Mouse (Mus musculus) ES-E14 (cell line): ENCODE measurements around the gene Nktr. TPM values are rescaled to one million over a fixed set of nuclear protein-coding genes. Genes with fewer than 3 reads are reported as not detected.

ENCODE experiments used
- DNase-seq: peaks from one replicate; pipeline ENCODE4 v3.0.0-alpha.2; 2013; ENCODE audit warnings: low read depth, low spot score
- H3K27ac ChIP-seq: 2 replicates; pipeline ENCODE4 v1.5.1; 2012; ENCODE audit warnings: low read depth, mild to moderate bottlenecking, low read length, moderate library complexity, mixed read lengths; ENCODE audit not compliant: poor library complexity, insufficient read depth, severe bottlenecking
- H3K36me3 ChIP-seq: 2 replicates; pipeline ENCODE4 v1.6.1; 2012; ENCODE audit warnings: mild to moderate bottlenecking, low read length, moderate library complexity, mixed read lengths; ENCODE audit not compliant: control insufficient read depth, poor library complexity, insufficient read depth, severe bottlenecking
- H3K4me1 ChIP-seq, 2 experiments: fragments of 150-350 bp in 1 of 2; sonication (generic) in 1 of 2; 2 replicates each; pipeline ENCODE4 v1.6.1; 2012; ENCODE audit warnings: low read length in 2 of 2, mild to moderate bottlenecking in 1 of 2, mixed read lengths in 1 of 2; ENCODE audit not compliant: control insufficient read depth in 2 of 2, insufficient read depth in 2 of 2, poor library complexity in 1 of 2
- H3K4me3 ChIP-seq, 2 experiments: fragments of 150-350 bp in 1 of 2; sonication (generic) in 1 of 2; 2 replicates each; pipeline ENCODE4 v1.5.1; 2012; ENCODE audit warnings: low read length in 2 of 2, low read depth in 1 of 2, mild to moderate bottlenecking in 1 of 2, mixed read lengths in 1 of 2; ENCODE audit not compliant: insufficient read depth in 1 of 2, poor library complexity in 1 of 2, severe bottlenecking in 1 of 2
- H3K9ac ChIP-seq: 2 replicates; pipeline ENCODE4 v1.6.1; 2012; ENCODE audit warnings: low read depth, mild to moderate bottlenecking, low read length, mixed read lengths; ENCODE audit not compliant: poor library complexity, insufficient read depth, severe bottlenecking
- H3K9me3 ChIP-seq: fragments of 150-350 bp; sonication (generic); 2 replicates; pipeline ENCODE4 v1.6.1; 2012; ENCODE audit warnings: low read depth, mild to moderate bottlenecking, low read length; ENCODE audit not compliant: control insufficient read depth, insufficient read depth
- CHD2 ChIP-seq: IDR thresholded peaks from 2 replicates; pipeline ENCODE4 v1.6.1; 2014; ENCODE audit warnings: mild to moderate bottlenecking, low read depth, low read length, inconsistent platforms
- HCFC1 ChIP-seq: IDR thresholded peaks from 2 replicates; pipeline ENCODE4 v1.6.1; 2012; ENCODE audit warnings: low read length, inconsistent platforms, borderline replicate concordance; ENCODE audit not compliant: insufficient read depth
- MAFK ChIP-seq: IDR thresholded peaks from 2 replicates; pipeline ENCODE4 v1.6.1; 2014; ENCODE audit warnings: mild to moderate bottlenecking, low read depth, low read length, inconsistent platforms; ENCODE audit not compliant: insufficient read depth
- ZC3H11A ChIP-seq: IDR thresholded peaks from 2 replicates; pipeline ENCODE4 v1.6.1; 2012; ENCODE audit warnings: low read depth, mild to moderate bottlenecking, inconsistent platforms, low read length, borderline replicate concordance
- ZNF384 ChIP-seq: IDR thresholded peaks from 2 replicates; pipeline ENCODE4 v1.6.1; 2012; ENCODE audit warnings: low read depth, low read length, inconsistent platforms
- in situ Hi-C, 2 experiments: fragments of 600-800 bp; cut with MboI; formaldehyde crosslinking; loops; one replicate each; pipeline ENCODE4 v1.15.1; 2025; ENCODE audit warnings: low sequenced_read_pairs in 2 of 2, inconsistent platforms in 1 of 2; ENCODE audit not compliant: unreplicated experiment in 2 of 2
- total RNA-seq: library from RNA; depleted of rRNA; stranded (reverse); fragments of 300-350 nt; gene quantifications from 2 replicates; pipeline ENCODE4 v1.2.3, GENCODE M21; 2012

Gene Nktr
- total RNA-seq, 1 experiment = 69.6 TPM

DNA sequence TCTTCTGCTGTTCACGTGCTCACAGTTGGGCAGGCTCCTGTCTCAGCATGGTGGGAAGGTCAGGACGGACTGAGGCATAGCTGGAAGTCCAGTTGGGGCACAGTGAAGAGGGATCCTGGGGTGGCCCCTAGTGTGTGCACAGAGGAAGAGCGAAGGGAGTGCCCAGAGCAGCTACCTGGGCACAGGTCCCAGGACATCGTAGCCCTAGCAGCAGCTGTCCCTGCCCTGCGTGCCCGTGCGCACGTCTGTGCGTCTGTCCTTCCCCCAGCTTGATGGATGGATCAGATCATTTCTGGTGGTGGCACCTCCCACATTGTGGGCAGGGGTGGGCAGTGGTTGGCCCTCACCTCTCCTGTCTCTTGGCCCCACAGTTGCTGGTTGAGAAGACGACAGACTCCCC, 43.3 kb downstream of the Nktr start:
- H3K9ac ChIP-seq = no peak overlapping the region
- no peak for DNase-seq
- peaks cover 3% of the 10 kb centered on the region; the same call in 1 of the 2 replicates for H3K36me3 ChIP-seq
- in situ Hi-C loops = no loop called here
- TF ChIP-seq MAFK = no peak
- TF ChIP-seq ZNF384 = no peak
- no peak for TF ChIP-seq HCFC1
- TF ChIP-seq ZC3H11A = no peak
- TF ChIP-seq CHD2 = no peak
- no peak overlapping the region for H3K4me3 ChIP-seq
- no peak overlapping the region for H3K27ac ChIP-seq
- peaks cover 0 to 29% of the 10 kb centered on the region in 2 experiments; a peak in 2 of 4 replicates for H3K4me1 ChIP-seq
- no peaks in the 10 kb centered on the region for H3K9me3 ChIP-seq

DNA sequence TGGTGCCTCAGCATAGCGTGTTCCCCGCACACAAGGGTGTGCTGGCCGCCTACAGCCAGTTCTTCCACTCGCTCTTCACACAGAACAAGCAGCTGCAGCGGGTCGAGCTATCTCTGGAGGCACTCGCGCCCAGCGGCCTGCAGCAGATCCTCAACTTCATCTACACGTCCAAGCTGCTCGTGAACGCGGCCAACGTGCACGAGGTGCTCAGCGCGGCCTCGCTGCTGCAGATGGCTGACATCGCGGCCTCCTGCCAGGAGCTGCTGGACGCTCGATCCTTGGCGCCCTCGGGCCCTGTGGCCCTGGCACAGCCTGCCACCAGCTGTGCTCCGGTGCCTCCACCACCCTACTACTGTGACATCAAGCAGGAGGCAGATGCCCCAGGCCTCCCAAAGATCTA, 43.8 kb downstream of the Nktr start:
- Histone ChIP-seq H3K27ac (no peak overlapping the region), H3K9me3 (no peaks in the 10 kb centered on the region), H3K9ac (no peak overlapping the region), H3K36me3 (peaks cover 5% of the 10 kb centered on the region; the same call in 1 of the 2 replicates), H3K4me3 (peak overlapping the region in 1 of 2 experiments; percentile 23; a peak in 1 of 4 replicates), H3K4me1 (peaks cover 0 to 27% of the 10 kb centered on the region in 2 experiments; a peak in 2 of 4 replicates)
- in situ Hi-C loops = no loop called here
- DNase-seq = no peak
- TF ChIP-seq ZC3H11A = no peak
- TF ChIP-seq HCFC1 = no peak
- TF ChIP-seq CHD2 = no peak
- TF ChIP-seq ZNF384 = no peak
- no peak for TF ChIP-seq MAFK

DNA sequence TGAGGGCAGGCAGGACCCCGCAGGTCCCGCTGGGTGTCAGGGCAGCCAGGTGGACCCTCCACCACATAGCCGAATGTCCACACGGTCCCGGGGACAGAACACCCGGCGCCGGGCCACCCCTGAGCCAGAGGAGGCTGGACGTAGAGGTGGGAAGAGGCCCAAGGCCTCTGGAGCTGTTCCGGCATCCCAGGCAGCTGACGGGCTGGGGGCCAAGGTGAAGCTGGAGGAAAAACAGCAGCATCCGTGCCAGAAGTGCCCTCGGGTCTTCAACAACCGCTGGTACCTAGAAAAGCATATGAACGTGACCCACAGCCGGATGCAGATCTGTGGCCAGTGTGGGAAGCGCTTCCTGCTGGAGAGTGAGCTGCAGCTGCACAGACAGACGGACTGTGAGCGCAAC, 44.7 kb downstream of the Nktr start:
- no peaks in the 10 kb centered on the region for H3K9me3 ChIP-seq
- H3K36me3 ChIP-seq = peaks cover 5% of the 10 kb centered on the region; the same call in 1 of the 2 replicates
- H3K27ac ChIP-seq = no peak overlapping the region
- peaks cover 0 to 24% of the 10 kb centered on the region in 2 experiments; a peak in 2 of 4 replicates for H3K4me1 ChIP-seq
- H3K4me3 ChIP-seq = no peak overlapping the region
- DNase-seq = no peak
- H3K9ac ChIP-seq = no peak overlapping the region
- in situ Hi-C loops = no loop called here
- TF ChIP-seq ZNF384 (no peak), CHD2 (no peak), ZC3H11A (no peak), HCFC1 (no peak), MAFK (no peak)

DNA sequence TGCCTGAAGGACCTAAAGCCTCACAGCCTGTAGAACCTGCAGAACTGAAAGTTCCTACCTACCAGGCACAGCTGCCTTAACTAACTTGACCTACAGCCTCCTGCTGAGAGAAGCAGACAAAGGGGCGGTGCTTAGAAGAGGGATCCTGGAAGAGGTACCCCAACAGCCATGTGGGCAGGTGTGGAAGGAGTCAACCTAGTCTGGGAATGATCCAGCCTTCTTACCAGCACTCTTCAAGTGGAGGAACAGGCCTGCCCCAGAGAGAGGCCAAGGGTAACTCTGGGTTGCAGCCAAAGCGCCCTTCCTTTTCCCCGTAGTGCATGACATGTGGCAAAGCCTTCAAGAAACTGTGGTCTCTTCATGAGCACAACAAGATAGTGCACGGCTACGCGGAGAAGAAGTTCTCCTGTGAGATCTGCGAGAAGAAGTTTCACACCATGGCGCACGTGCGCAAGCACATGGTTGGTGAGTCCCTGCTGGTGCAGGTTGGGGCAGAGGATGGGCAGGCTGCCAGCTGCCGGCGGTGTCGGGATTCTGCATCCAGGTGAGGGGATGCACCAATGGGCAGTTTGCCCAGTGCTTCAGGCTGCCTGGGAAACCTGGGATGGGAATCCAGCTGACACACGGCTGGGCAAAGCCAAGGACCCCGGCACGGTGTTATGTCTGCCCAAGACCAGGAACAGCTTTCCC, 46.3 kb downstream of the Nktr start:
- no peak for TF ChIP-seq ZNF384
- no peak for TF ChIP-seq MAFK
- no peak for TF ChIP-seq ZC3H11A
- no peak for TF ChIP-seq HCFC1
- TF ChIP-seq CHD2 = no peak
- H3K9me3 ChIP-seq = no peaks in the 10 kb centered on the region
- H3K36me3 ChIP-seq = peaks cover 5% of the 10 kb centered on the region; the same call in 1 of the 2 replicates
- no peak overlapping the region for H3K4me3 ChIP-seq
- in situ Hi-C loops = no loop called here
- no peak overlapping the region for H3K27ac ChIP-seq
- peaks cover 0 to 25% of the 10 kb centered on the region in 2 experiments; a peak in 2 of 4 replicates for H3K4me1 ChIP-seq
- H3K9ac ChIP-seq = no peak overlapping the region
- no peak for DNase-seq
